In the genomic region with DNA sequence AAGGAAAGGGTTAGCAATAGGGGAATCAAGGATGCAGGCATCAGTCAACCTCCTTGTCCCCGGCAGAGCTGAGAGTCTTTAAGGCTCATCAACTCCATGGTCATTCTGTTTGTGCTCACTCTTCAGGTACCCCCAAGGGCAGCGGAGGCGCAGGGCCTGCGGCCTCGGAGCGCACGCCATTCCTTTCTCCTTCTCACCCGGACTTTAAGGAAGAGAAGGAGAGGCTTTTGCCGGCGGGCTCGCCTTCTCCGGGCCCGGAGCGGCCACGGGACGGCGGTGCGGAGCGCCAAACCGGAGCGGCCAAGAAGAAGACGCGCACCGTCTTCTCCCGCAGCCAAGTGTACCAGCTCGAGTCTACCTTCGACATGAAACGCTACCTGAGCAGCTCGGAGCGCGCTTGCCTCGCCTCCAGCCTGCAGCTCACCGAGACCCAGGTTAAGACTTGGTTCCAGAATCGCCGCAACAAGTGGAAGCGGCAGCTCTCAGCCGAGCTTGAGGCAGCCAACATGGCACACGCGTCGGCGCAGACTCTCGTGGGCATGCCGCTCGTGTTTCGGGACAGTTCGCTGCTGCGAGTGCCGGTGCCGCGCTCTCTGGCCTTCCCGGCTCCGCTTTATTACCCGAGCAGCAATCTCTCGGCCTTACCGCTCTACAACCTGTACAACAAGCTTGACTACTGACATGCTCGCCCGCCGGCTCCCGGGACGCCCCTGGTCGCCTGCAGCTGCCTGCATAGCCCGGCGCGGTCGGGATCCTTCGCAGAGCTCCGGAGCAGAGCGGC, we compare ENCODE assay signal across 8 mouse cellular contexts. TPM values are rescaled to one million over a fixed set of nuclear protein-coding genes. Genes with fewer than 3 reads are reported as not detected.
DNase-seq lines count a peak whose midpoint lies in the region; ATAC-seq lines count a peak whose summit lies in the region.

No protein-coding gene starts in this region.

- no peaks in the 10 kb centered on the region for H3K9me3 ChIP-seq in hindbrain, embryonic 15.5 days

- H3K4me1 ChIP-seq in hindbrain, embryonic 15.5 days (replicated peaks), result peaks cover 17% of the 10 kb centered on the region

- H3K27ac ChIP-seq in hindbrain, embryonic 15.5 days (replicated peaks), result no peak overlapping the region

- H3K27me3 ChIP-seq in hindbrain, embryonic 15.5 days, result peaks cover 76% of the 10 kb centered on the region

- H3K4me3 ChIP-seq in hindbrain, embryonic 15.5 days, result peak overlapping the region; percentile 17

- no peaks in the 10 kb centered on the region for H3K36me3 ChIP-seq in hindbrain, embryonic 15.5 days

- H3K9ac ChIP-seq in hindbrain, embryonic 15.5 days, result no peak overlapping the region

- H3K4me2 ChIP-seq in hindbrain, embryonic 15.5 days, result peak overlapping the region; percentile 20

- ATAC-seq in hindbrain, embryonic 15.5 days (ENCODE audit: low FRiP score, low read depth), result no peak
- ATAC-seq in megakaryocyte-erythroid progenitor cell, adult 5-6 weeks (replicated peaks; ENCODE audit: low FRiP score, low TSS enrichment, poor library complexity, severe bottlenecking), result no peak

- WGBS in hindbrain, embryonic 15.5 days, result under 1% methylated on average over 67 of the region's 68 CpGs

- DNase-seq in cerebellum, postnatal 10 days, result peak; percentile 38 to 59
- no peak for DNase-seq in cerebellum, adult 9-10 months
- DNase-seq in thymus, postnatal 36 days, result peak; percentile 23 to 34
- DNase-seq in thymus, postnatal 14 days, result no peak
- DNase-seq in mesoderm, embryonic 11.5 days (ENCODE audit: low read depth, low spot score), result peak; percentile 37
- no peak for DNase-seq in Muller cell, postnatal 12 days (ENCODE audit: inconsistent ontology term)

RNA-seq across cellular contexts. Expression of a gene that starts 4.5 kb away (rescaled TPM):
- 158 and 164 TPM in 2 replicates for polyA plus RNA-seq in hindbrain, embryonic 15.5 days (2015; fragmentation: Nextera tagmentation; extraction: Ambion mirVana)
- total RNA-seq in megakaryocyte-erythroid progenitor cell, adult 5-6 weeks (2014; fragmentation: Nextera tagmentation), result 89.9 and 103 TPM in 2 replicates
- total RNA-seq in megakaryocyte-erythroid progenitor cell, adult 5-6 weeks (2017), result 75.5 and 83.8 TPM in 2 replicates

RNA-seq across cellular contexts. Expression of a gene that starts 6.9 kb away (rescaled TPM):
- 1.3 and 1.4 TPM in 2 replicates for polyA plus RNA-seq in hindbrain, embryonic 15.5 days (2015; fragmentation: Nextera tagmentation; extraction: Ambion mirVana)
- not detected in 2 replicates for total RNA-seq in megakaryocyte-erythroid progenitor cell, adult 5-6 weeks (2014; fragmentation: Nextera tagmentation)
- total RNA-seq in megakaryocyte-erythroid progenitor cell, adult 5-6 weeks (2017), result not detected in 2 replicates

RNA-seq across cellular contexts. Expression of a gene that starts 12.8 kb away (rescaled TPM):
- 0.60 and 0.93 TPM in 2 replicates for polyA plus RNA-seq in hindbrain, embryonic 15.5 days (2015; fragmentation: Nextera tagmentation; extraction: Ambion mirVana)
- total RNA-seq in megakaryocyte-erythroid progenitor cell, adult 5-6 weeks (2014; fragmentation: Nextera tagmentation), result not detected in 2 replicates
- not detected in 2 replicates for total RNA-seq in megakaryocyte-erythroid progenitor cell, adult 5-6 weeks (2017)

Comparison
In these comparisons a context has a peak if more than half of its experiments do, and no peak if none do; other contexts are left out.
1. DNase-seq: peak in cerebellum, postnatal 10 days (2 of 2), thymus, postnatal 36 days (2 of 2) and mesoderm, embryonic 11.5 days (single experiment); none in cerebellum, adult 9-10 months (single experiment), thymus, postnatal 14 days (single experiment) and Muller cell, postnatal 12 days (single experiment).